Mouse (Mus musculus) lung, postnatal 0 days (tissue): ENCODE results near the gene Dcst1. TPM values are rescaled to one million over a fixed set of nuclear protein-coding genes. Genes with fewer than 3 reads are reported as not detected.

ENCODE experiments used
- ATAC-seq: fragments of 200-750 bp; cut with Nextera tagmentation; 2 replicates; pipeline ENCODE4 v1.8.0; 2017; ENCODE audit warnings: moderate library complexity
- DNase-seq: peaks from one replicate; pipeline ENCODE4 v3.0.0-alpha.2; 2016; ENCODE audit warnings: low spot score
- H3K27ac ChIP-seq: fragments of 300-500 bp; sonication (generic); 2 replicates; pipeline ENCODE4 v1.5.1; 2014; ENCODE audit warnings: antibody characterized with exemption, mild to moderate bottlenecking, low read length, mixed read lengths
- H3K27me3 ChIP-seq: fragments of 300-500 bp; sonication (generic); replicated peaks from 2 replicates; pipeline ENCODE4 v1.6.1; 2014; ENCODE audit warnings: low read length, mixed read lengths; ENCODE audit not compliant: insufficient read depth
- H3K36me3 ChIP-seq: fragments of 300-500 bp; sonication (generic); 2 replicates; pipeline ENCODE4 v1.6.1; 2014; ENCODE audit warnings: low read length, mixed read lengths; ENCODE audit not compliant: insufficient read depth
- H3K4me1 ChIP-seq: fragments of 300-500 bp; sonication (generic); 2 replicates; pipeline ENCODE4 v1.6.1; 2014; ENCODE audit warnings: antibody characterized with exemption, low read depth, low read length, mixed read lengths; ENCODE audit not compliant: insufficient read depth
- H3K4me2 ChIP-seq: fragments of 300-500 bp; sonication (generic); replicated peaks from 2 replicates; pipeline ENCODE4 v1.6.1; 2014; ENCODE audit warnings: low read depth, mild to moderate bottlenecking, low read length, moderate library complexity, mixed read lengths
- H3K4me3 ChIP-seq: fragments of 300-500 bp; sonication (generic); 2 replicates; pipeline ENCODE4 v1.5.1; 2014; ENCODE audit warnings: low read depth, low read length
- H3K9ac ChIP-seq: fragments of 300-500 bp; sonication (generic); replicated peaks from 2 replicates; pipeline ENCODE4 v1.6.1; 2014; ENCODE audit warnings: low read depth, mild to moderate bottlenecking
- H3K9me3 ChIP-seq: fragments of 300-500 bp; sonication (generic); 2 replicates; pipeline ENCODE4 v1.6.1; 2016; ENCODE audit warnings: low read length, mixed read lengths
- CTCF ChIP-seq: IDR thresholded peaks from 2 replicates; pipeline ENCODE4 v1.5.1; 2016; ENCODE audit warnings: antibody characterized with exemption, mild to moderate bottlenecking
- EP300 ChIP-seq: IDR thresholded peaks from 2 replicates; pipeline ENCODE4 v1.6.1; 2016; ENCODE audit warnings: antibody characterized with exemption, mild to moderate bottlenecking, control low read depth
- WGBS: fragments of 180-500 bp; shearing (Covaris S2); extraction: QIAGEN DNeasy Blood & Tissue Kit; methylation state at CpG from one replicate; pipeline ENCODE4 v1.1.7; 2014; 5-methylcytosine and 5-hydroxymethylcytosine counted together
- polyA plus RNA-seq: library from polyadenylated mRNA; unstranded; fragments of >200 nt; fragmentation: Nextera tagmentation; extraction: Ambion mirVana; gene quantifications from 2 replicates; pipeline ENCODE4 v1.2.1, GENCODE M21; 2015

The Dcst1 gene
- polyA plus RNA-seq, 1 experiment from 2014 or later: 0.11 TPM

DNA sequence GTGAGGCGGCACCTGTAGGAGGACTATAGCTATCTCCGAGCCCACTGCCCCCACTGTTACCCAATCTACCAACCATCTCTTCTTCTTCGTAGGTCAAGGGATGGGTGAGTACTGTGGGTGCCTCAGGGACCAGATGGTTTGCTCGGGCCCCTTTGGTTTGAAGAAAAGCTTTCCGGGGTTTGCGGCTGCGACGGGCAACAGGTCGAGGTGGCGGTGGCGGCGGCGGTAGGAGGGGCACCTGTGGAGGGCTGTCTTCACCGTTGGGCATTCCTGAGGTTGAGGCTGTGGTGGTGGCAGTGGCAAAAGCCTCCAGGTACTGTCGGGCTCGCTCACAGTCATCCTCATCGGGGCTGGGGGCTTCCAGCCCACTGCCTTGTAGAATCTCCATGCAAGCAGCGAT lies 15.7 kb upstream of the Dcst1 start:
- H3K9ac ChIP-seq: no peak overlapping the region
- H3K27ac ChIP-seq: no peak overlapping the region
- H3K9me3 ChIP-seq: no peaks in the 10 kb centered on the region
- peaks cover 8% of the 10 kb centered on the region; the same call in 1 of the 2 replicates for H3K36me3 ChIP-seq
- peaks cover 9% of the 10 kb centered on the region; the same call in 1 of the 2 replicates for H3K4me1 ChIP-seq
- DNase-seq: no peak
- WGBS: 93% methylated on average over 18 of the region's 18 CpGs
- H3K27me3 ChIP-seq: no peaks in the 10 kb centered on the region
- ATAC-seq: no peak
- TF ChIP-seq EP300 (no peak), CTCF (no peak)
- H3K4me3 ChIP-seq: no peak overlapping the region
- H3K4me2 ChIP-seq: no peak overlapping the region

DNA sequence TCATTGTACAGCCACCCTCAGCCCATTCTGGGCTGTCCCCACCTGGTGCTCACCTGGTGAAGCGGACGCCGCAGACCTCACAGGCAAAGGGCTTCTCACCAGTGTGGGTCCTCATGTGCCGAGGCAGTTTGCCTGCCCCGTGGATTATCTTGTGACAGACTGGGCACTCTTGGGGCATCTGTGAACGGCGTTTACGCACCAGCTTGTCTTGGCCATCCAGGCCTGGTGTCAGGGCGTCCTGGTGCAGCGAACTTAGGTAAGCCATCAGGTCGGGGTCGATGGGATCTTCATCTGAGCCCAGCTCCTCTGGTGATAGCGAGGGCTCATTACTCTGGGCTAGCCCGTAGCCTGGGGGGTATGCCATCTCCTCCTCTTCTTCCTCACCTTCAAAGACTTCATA lies 15.2 kb upstream of the Dcst1 start:
- no peak for ATAC-seq
- whole genome bisulfite sequencing: 92% methylated on average over 14 of the region's 14 CpGs

DNA sequence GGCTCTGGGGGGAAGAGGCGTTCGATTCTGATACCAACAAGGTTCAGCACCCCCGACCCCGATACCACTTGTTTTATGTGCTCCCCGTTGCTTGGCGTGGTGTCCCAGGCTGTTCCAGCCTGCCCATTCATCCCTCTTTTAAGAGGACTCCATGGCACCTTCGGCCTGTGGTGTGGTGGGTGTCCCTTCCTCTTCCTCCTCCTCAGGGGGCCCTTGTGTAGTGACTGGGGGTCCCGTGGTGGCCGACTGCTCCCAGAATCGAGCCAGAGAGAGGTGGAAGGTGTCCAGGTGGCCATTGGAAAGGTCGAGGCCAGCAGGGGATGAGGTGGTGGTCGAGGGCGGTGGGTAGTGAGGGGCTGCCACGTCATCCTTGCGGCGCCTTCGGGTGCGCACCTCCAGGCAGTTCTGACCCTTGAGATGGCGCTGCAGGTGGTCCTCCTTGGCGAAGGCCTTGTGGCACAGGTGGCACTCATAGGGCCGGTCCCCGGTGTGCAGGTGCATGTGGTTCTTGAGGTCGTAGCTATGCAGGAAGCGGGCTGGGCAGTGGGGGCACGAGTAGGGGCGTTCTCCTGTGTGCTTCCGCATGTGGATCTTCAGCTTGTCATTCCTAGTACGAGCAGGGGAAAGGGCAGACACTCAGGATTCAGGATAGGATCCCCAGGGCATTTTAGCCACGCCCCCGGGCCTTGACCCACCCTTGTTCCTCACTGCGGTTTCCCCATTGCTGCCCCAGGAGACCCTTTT lies 14.5 kb upstream of the Dcst1 start:
- TF ChIP-seq CTCF (no peak), EP300 (no peak)
- no peak overlapping the region for H3K27ac ChIP-seq
- DNase-seq: no peak
- no peak overlapping the region for H3K4me2 ChIP-seq
- no peak for ATAC-seq
- H3K4me3 ChIP-seq: no peak overlapping the region
- H3K9me3 ChIP-seq: no peaks in the 10 kb centered on the region
- H3K9ac ChIP-seq: no peak overlapping the region
- peaks cover 9% of the 10 kb centered on the region; the same call in 1 of the 2 replicates for H3K4me1 ChIP-seq
- H3K36me3 ChIP-seq: peaks cover 8% of the 10 kb centered on the region; the same call in 1 of the 2 replicates
- WGBS: 81% methylated on average over 31 of the region's 31 CpGs
- H3K27me3 ChIP-seq: no peaks in the 10 kb centered on the region

More for the DNA sequence above, 15.2 kb upstream of the Dcst1 start:
- Histone ChIP-seq H3K36me3 (peaks cover 8% of the 10 kb centered on the region; the same call in 1 of the 2 replicates), H3K4me3 (no peak overlapping the region), H3K27me3 (no peaks in the 10 kb centered on the region), H3K9ac (no peak overlapping the region), H3K9me3 (no peaks in the 10 kb centered on the region), H3K4me2 (no peak overlapping the region), H3K27ac (no peak overlapping the region), H3K4me1 (peaks cover 9% of the 10 kb centered on the region; the same call in 1 of the 2 replicates)
- no peak for DNase-seq
- TF ChIP-seq CTCF: no peak
- TF ChIP-seq EP300: no peak

DNA sequence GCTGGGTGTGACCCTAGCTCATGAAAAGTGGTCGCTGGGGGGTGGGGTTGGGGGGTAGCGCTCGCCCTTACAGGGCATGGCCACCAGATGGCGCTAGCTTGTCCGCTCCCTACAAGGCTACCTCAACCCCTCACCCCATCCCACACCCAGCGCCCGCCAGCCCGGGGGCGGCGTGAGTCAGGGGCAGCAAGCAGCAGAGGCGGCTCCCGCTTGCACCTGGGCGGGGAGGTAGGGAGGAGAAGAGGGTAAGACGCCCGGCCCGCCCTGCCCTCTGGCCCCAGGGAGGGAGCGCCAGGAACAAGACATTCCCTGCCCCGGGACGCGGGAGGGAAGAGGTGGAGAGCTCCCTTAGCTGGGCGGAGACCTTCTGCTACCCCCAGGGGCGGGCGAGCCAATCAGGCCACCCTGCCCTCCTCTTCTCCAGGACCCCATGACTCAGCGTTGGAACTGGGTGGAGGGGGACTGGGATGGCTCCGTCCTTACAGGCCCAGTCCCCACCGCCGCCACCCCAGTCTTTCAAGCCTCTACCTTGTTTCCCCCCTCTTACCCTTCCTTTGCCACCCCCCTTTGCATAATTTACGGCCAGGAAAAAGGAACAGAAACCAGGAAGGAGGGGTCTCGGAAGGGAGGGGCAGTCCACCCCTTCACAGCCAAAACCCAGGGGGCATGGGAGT lies 13.5 kb upstream of the Dcst1 start:
- Histone ChIP-seq H3K9ac (peak overlapping the region; percentile 19; the same call in 1 of the 2 replicates), H3K27ac (peak overlapping the region; percentile 57; the same call in 1 of the 2 replicates), H3K4me3 (peak overlapping the region; percentile 48), H3K4me1 (peaks cover 9% of the 10 kb centered on the region; the same call in 1 of the 2 replicates), H3K36me3 (peaks cover 8% of the 10 kb centered on the region; the same call in 1 of the 2 replicates), H3K27me3 (no peaks in the 10 kb centered on the region), H3K4me2 (peak overlapping the region; percentile 72), H3K9me3 (no peaks in the 10 kb centered on the region)
- peak; percentile 73 for TF ChIP-seq EP300
- peak; percentile 91 for TF ChIP-seq CTCF
- WGBS: 3% methylated on average over 22 of the region's 29 CpGs
- DNase-seq (peak; percentile 93), ATAC-seq (peak; percentile 91)

GRCm38 (mm10) chr3:89377831-89378230 lies 12.8 kb upstream of the Dcst1 start:
- H3K4me1 ChIP-seq: peaks cover 9% of the 10 kb centered on the region; the same call in 1 of the 2 replicates
- ATAC-seq: no peak

GRCm38 (mm10) chr3:89373581-89374231 lies 8.7 kb upstream of the Dcst1 start:
- WGBS: 23% methylated on average over 5 of the region's 5 CpGs

More at GRCm38 (mm10) chr3:89377831-89378230, 12.8 kb upstream of the Dcst1 start:
- H3K9me3 ChIP-seq: no peaks in the 10 kb centered on the region
- no peak overlapping the region for H3K27ac ChIP-seq
- WGBS: 67% methylated on average over 4 of the region's 4 CpGs
- H3K4me3 ChIP-seq: peak overlapping the region; percentile 48; the same call in 1 of the 2 replicates
- no peak for TF ChIP-seq EP300
- TF ChIP-seq CTCF: no peak
- peaks cover 8% of the 10 kb centered on the region; the same call in 1 of the 2 replicates for H3K36me3 ChIP-seq
- H3K9ac ChIP-seq: no peak overlapping the region
- no peak for DNase-seq
- peak overlapping the region; percentile 72 for H3K4me2 ChIP-seq
- H3K27me3 ChIP-seq: no peaks in the 10 kb centered on the region

More at GRCm38 (mm10) chr3:89373581-89374231, 8.7 kb upstream of the Dcst1 start:
- H3K9me3 ChIP-seq: no peaks in the 10 kb centered on the region
- TF ChIP-seq EP300 (no peak), CTCF (no peak)
- H3K4me1 ChIP-seq: peaks cover 7% of the 10 kb centered on the region; the same call in 1 of the 2 replicates
- H3K4me3 ChIP-seq: no peak overlapping the region
- no peaks in the 10 kb centered on the region for H3K36me3 ChIP-seq
- no peak overlapping the region for H3K27ac ChIP-seq
- no peak overlapping the region for H3K4me2 ChIP-seq
- H3K27me3 ChIP-seq: no peaks in the 10 kb centered on the region
- no peak for ATAC-seq
- DNase-seq: no peak
- H3K9ac ChIP-seq: no peak overlapping the region
